26 mouse cellular contexts compared by ENCODE assay signal in genomic region chr16:91104821-91105480, GRCm38 (mm10). TPM values are rescaled to one million over a fixed set of nuclear protein-coding genes. Genes with fewer than 3 reads are reported as not detected.
DNase-seq lines count a peak whose midpoint lies in the region; ATAC-seq lines count a peak whose summit lies in the region.
"Had no signal": no experiment of that assay in that cellular context is flagged by ENCODE, and none has a peak within 500 bp of the region (broad histone marks: within the 10 kb centered on the region; RNA-seq: fewer than 3 reads in every experiment).

No protein-coding gene starts in this region.

- peaks cover 21% of the 10 kb centered on the region for H3K27me3 ChIP-seq in limb, embryonic 12.5 days
- H3K27me3 ChIP-seq in limb, embryonic 10.5 days (ENCODE audit: low read depth, poor library complexity, severe bottlenecking): peaks cover 13% of the 10 kb centered on the region; the same call in 1 of the 2 replicates
- peaks cover 16% of the 10 kb centered on the region; the same call in 1 of the 2 replicates for H3K27me3 ChIP-seq in forebrain, embryonic 13.5 days
- H3K27me3 ChIP-seq: limb, embryonic 15.5 days; stomach, embryonic 15.5 days had no signal

- no peak for DNase-seq in limb, embryonic 10.5 days (ENCODE audit: low spot score)
- DNase-seq in thymus, postnatal 14 days: peak; percentile 33
- DNase-seq in thymus, postnatal 36 days: no peak
- no peak for DNase-seq in layer of hippocampus, postnatal 36 days
- DNase-seq: adrenal gland, postnatal 36 days; cerebellum, adult 11 months; cerebellum, adult 9-11 months; heart, adult 18-20 months; lung, postnatal 4 days; right cerebral cortex, adult 18-20 months; right cerebral cortex, postnatal 4 days had no signal

- H3K9me3 ChIP-seq in limb, embryonic 12.5 days: peaks cover 14% of the 10 kb centered on the region; the same call in 1 of the 2 replicates
- H3K9me3 ChIP-seq in limb, embryonic 10.5 days (replicated peaks): no peaks in the 10 kb centered on the region
- H3K9me3 ChIP-seq in forebrain, embryonic 13.5 days (replicated peaks): peaks cover 12% of the 10 kb centered on the region
- H3K9me3 ChIP-seq: G1E; limb, embryonic 15.5 days; neural tube, embryonic 13.5 days; stomach, embryonic 15.5 days had no signal

- H3K36me3 ChIP-seq in limb, embryonic 12.5 days: no peaks in the 10 kb centered on the region
- H3K36me3 ChIP-seq in limb, embryonic 10.5 days: no peaks in the 10 kb centered on the region
- no peaks in the 10 kb centered on the region for H3K36me3 ChIP-seq in forebrain, embryonic 13.5 days (ENCODE audit: poor library complexity, severe bottlenecking)
- H3K36me3 ChIP-seq: G1E; hindbrain, embryonic 12.5 days; limb, embryonic 15.5 days; neural tube, embryonic 13.5 days; stomach, embryonic 15.5 days had no signal

- no peak overlapping the region for H3K4me2 ChIP-seq in limb, embryonic 12.5 days
- H3K4me2 ChIP-seq in forebrain, embryonic 13.5 days: peak overlapping the region; percentile 37
- H3K4me2 ChIP-seq: hindbrain, embryonic 12.5 days; limb, embryonic 15.5 days; neural tube, embryonic 13.5 days; stomach, embryonic 15.5 days had no signal

- H3K4me1 ChIP-seq in limb, embryonic 12.5 days (replicated peaks): peaks cover 5% of the 10 kb centered on the region; the same call in 1 of the 2 replicates
- no peaks in the 10 kb centered on the region for H3K4me1 ChIP-seq in limb, embryonic 10.5 days
- peaks cover 51% of the 10 kb centered on the region for H3K4me1 ChIP-seq in forebrain, embryonic 13.5 days
- H3K4me1 ChIP-seq: hindbrain, embryonic 12.5 days; limb, embryonic 15.5 days; neural tube, embryonic 13.5 days; stomach, embryonic 15.5 days had no signal

- no peak overlapping the region for H3K27ac ChIP-seq in limb, embryonic 12.5 days
- H3K27ac ChIP-seq in limb, embryonic 10.5 days: no peak overlapping the region
- H3K27ac ChIP-seq in forebrain, embryonic 13.5 days: peak overlapping the region; percentile 76
- H3K27ac ChIP-seq: hindbrain, embryonic 12.5 days; layer of hippocampus, adult 2 months; limb, embryonic 15.5 days; liver, embryonic 14.5 days; neural tube, embryonic 13.5 days; stomach, embryonic 15.5 days had no signal

- no peak for ATAC-seq in limb, embryonic 12.5 days (ENCODE audit: insufficient number of reproducible peaks, insufficient read depth, low FRiP score, low TSS enrichment, low read depth)
- peak; percentile 93 for ATAC-seq in forebrain, embryonic 13.5 days
- no peak for ATAC-seq in granulocyte monocyte progenitor cell, adult 5-6 weeks (replicated peaks; ENCODE audit: poor library complexity, severe bottlenecking)
- ATAC-seq: intestine, postnatal 0 days; Patski had no signal

- H3K9ac ChIP-seq in limb, embryonic 12.5 days (replicated peaks): peak overlapping the region; percentile 18; the same call in 1 of the 2 replicates
- no peak overlapping the region for H3K9ac ChIP-seq in forebrain, embryonic 13.5 days
- H3K9ac ChIP-seq: hindbrain, embryonic 12.5 days; limb, embryonic 15.5 days; liver, embryonic 14.5 days; neural tube, embryonic 13.5 days; stomach, embryonic 15.5 days had no signal

- no peak overlapping the region for H3K4me3 ChIP-seq in limb, embryonic 12.5 days (replicated peaks)
- H3K4me3 ChIP-seq in limb, embryonic 10.5 days: no peak overlapping the region
- H3K4me3 ChIP-seq in forebrain, embryonic 13.5 days: no peak overlapping the region
- H3K4me3 ChIP-seq: hindbrain, embryonic 12.5 days; layer of hippocampus, adult 2 months; limb, embryonic 15.5 days; myocyte; neural tube, embryonic 13.5 days; stomach, embryonic 15.5 days had no signal

- WGBS in limb, embryonic 12.5 days: 52% methylated on average over 10 of the region's 10 CpGs
- 55% methylated on average over 10 of the region's 10 CpGs for WGBS in limb, embryonic 10.5 days
- WGBS in forebrain, embryonic 13.5 days: 4% methylated on average over 10 of the region's 10 CpGs

RNA-seq across cellular contexts. Expression of gene 4932438H23Rik, which starts 10.0 kb away (rescaled TPM):
- not detected in 2 replicates for polyA plus RNA-seq in limb, embryonic 12.5 days (2016; fragmentation: Nextera tagmentation; extraction: Ambion mirVana)
- not detected in 2 replicates for polyA plus RNA-seq in limb, embryonic 10.5 days (2016; fragmentation: Nextera tagmentation; extraction: Ambion mirVana)
- 0.68 and 0.93 TPM in 2 replicates for polyA plus RNA-seq in forebrain, embryonic 13.5 days (2015; fragmentation: Nextera tagmentation; extraction: Ambion mirVana)
- total RNA-seq in layer of hippocampus, postnatal 36 days (2021): 1 to 10 TPM; 1.2 to 1.4 TPM
- total RNA-seq in granulocyte monocyte progenitor cell, adult 5-6 weeks (2014; fragmentation: Nextera tagmentation): not detected in 2 replicates
- total RNA-seq in granulocyte monocyte progenitor cell, adult 5-6 weeks (2017): 0.88 TPM in 1 of 2 replicates, not detected in the other
- total RNA-seq: adrenal gland, postnatal 36 days; heart, postnatal 25 days; megakaryocyte-erythroid progenitor cell, adult 5-6 weeks had no signal
- polyA plus RNA-seq: liver, embryonic 14.5 days; Patski had no signal
